In genomic region chr7:141355051-141355450, GRCm38 (mm10) we compare ENCODE assay signal across 17 mouse cellular contexts. TPM values are rescaled to one million over a fixed set of nuclear protein-coding genes. Genes with fewer than 3 reads are reported as not detected.
DNase-seq lines count a peak whose midpoint lies in the region; ATAC-seq lines count a peak whose summit lies in the region.
"Had no signal": no experiment of that assay in that cellular context is flagged by ENCODE, and none has a peak within 500 bp of the region (broad histone marks: within the 10 kb centered on the region; RNA-seq: fewer than 3 reads in every experiment).

No protein-coding gene starts in this region.

- H3K4me2 ChIP-seq in hindbrain, embryonic 15.5 days = no peak overlapping the region
- no peak overlapping the region for H3K4me2 ChIP-seq in hindbrain, embryonic 12.5 days (replicated peaks)
- no peak overlapping the region for H3K4me2 ChIP-seq in neural tube, embryonic 15.5 days
- no peak overlapping the region for H3K4me2 ChIP-seq in midbrain, embryonic 16.5 days (ENCODE audit: low read length)
- H3K4me2 ChIP-seq: midbrain, embryonic 12.5 days had no signal

- no peaks in the 10 kb centered on the region for H3K36me3 ChIP-seq in hindbrain, embryonic 15.5 days
- H3K36me3 ChIP-seq in hindbrain, embryonic 12.5 days = no peaks in the 10 kb centered on the region
- no peaks in the 10 kb centered on the region for H3K36me3 ChIP-seq in neural tube, embryonic 15.5 days
- H3K36me3 ChIP-seq in midbrain, embryonic 16.5 days (ENCODE audit: control insufficient read depth, insufficient read depth, low read length) = no peaks in the 10 kb centered on the region
- H3K36me3 ChIP-seq: midbrain, embryonic 12.5 days had no signal

- H3K4me3 ChIP-seq in hindbrain, embryonic 15.5 days = no peak overlapping the region
- H3K4me3 ChIP-seq in hindbrain, embryonic 12.5 days = no peak overlapping the region
- H3K4me3 ChIP-seq in neural tube, embryonic 15.5 days (replicated peaks) = no peak overlapping the region
- H3K4me3 ChIP-seq in midbrain, embryonic 16.5 days (ENCODE audit: low read depth, low read length) = no peak overlapping the region
- H3K4me3 ChIP-seq: midbrain, embryonic 12.5 days had no signal

- no peaks in the 10 kb centered on the region for H3K27me3 ChIP-seq in hindbrain, embryonic 15.5 days
- no peaks in the 10 kb centered on the region; the same call in 1 of the 2 replicates for H3K27me3 ChIP-seq in hindbrain, embryonic 12.5 days
- H3K27me3 ChIP-seq in neural tube, embryonic 15.5 days (replicated peaks) = 0 out of 2 replicates have a peak, but pooled peaks cover 7% of the 10 kb centered on the region
- H3K27me3 ChIP-seq in midbrain, embryonic 16.5 days (ENCODE audit: control insufficient read depth, insufficient read depth, low read depth, low read length) = no peaks in the 10 kb centered on the region

- H3K9me3 ChIP-seq in hindbrain, embryonic 15.5 days = no peaks in the 10 kb centered on the region
- no peaks in the 10 kb centered on the region for H3K9me3 ChIP-seq in hindbrain, embryonic 12.5 days (replicated peaks)
- H3K9me3 ChIP-seq in neural tube, embryonic 15.5 days (replicated peaks) = no peaks in the 10 kb centered on the region
- H3K9me3 ChIP-seq in midbrain, embryonic 16.5 days (replicated peaks; ENCODE audit: control insufficient read depth, low read length, poor library complexity, severe bottlenecking) = no peaks in the 10 kb centered on the region
- H3K9me3 ChIP-seq: midbrain, embryonic 12.5 days had no signal

- peaks cover 13% of the 10 kb centered on the region for H3K4me1 ChIP-seq in hindbrain, embryonic 15.5 days (replicated peaks)
- no peaks in the 10 kb centered on the region for H3K4me1 ChIP-seq in hindbrain, embryonic 12.5 days
- H3K4me1 ChIP-seq in neural tube, embryonic 15.5 days = peaks cover 5% of the 10 kb centered on the region; the same call in 1 of the 2 replicates
- peaks cover 9% of the 10 kb centered on the region for H3K4me1 ChIP-seq in midbrain, embryonic 16.5 days (ENCODE audit: control insufficient read depth, insufficient read depth, low read length)

- 71% methylated on average over 8 of the region's 8 CpGs for WGBS in hindbrain, embryonic 15.5 days
- WGBS in hindbrain, embryonic 12.5 days = 73% methylated on average over 8 of the region's 8 CpGs
- 70% methylated on average over 8 of the region's 8 CpGs for WGBS in neural tube, embryonic 15.5 days
- 63% methylated on average over 8 of the region's 8 CpGs for WGBS in midbrain, embryonic 16.5 days

- peak; percentile 65; the same call in 1 of the 2 replicates for ATAC-seq in hindbrain, embryonic 15.5 days (ENCODE audit: low FRiP score, low read depth)
- no peak for ATAC-seq in hindbrain, embryonic 12.5 days (ENCODE audit: low FRiP score)
- ATAC-seq in neural tube, embryonic 15.5 days (ENCODE audit: low FRiP score) = 0 out of 2 replicates have a peak, but pooled peaks have one; percentile 50
- ATAC-seq in midbrain, embryonic 16.5 days = peak; percentile 77; the same call in 1 of the 2 replicates
- ATAC-seq: activated CD4-positive, CD25-positive, alpha-beta regulatory T cell, adult 4 months had no signal

- H3K27ac ChIP-seq in hindbrain, embryonic 15.5 days (replicated peaks) = 0 out of 2 replicates have a peak overlapping the region, but pooled peaks have one; percentile 1
- H3K27ac ChIP-seq in hindbrain, embryonic 12.5 days = no peak overlapping the region
- H3K27ac ChIP-seq in neural tube, embryonic 15.5 days (replicated peaks) = no peak overlapping the region
- H3K27ac ChIP-seq in midbrain, embryonic 16.5 days (ENCODE audit: low read length) = peak overlapping the region; percentile 50; the same call in 1 of the 2 replicates
- H3K27ac ChIP-seq: midbrain, embryonic 12.5 days had no signal

- peak; percentile 57 to 60 for DNase-seq in cerebellum, postnatal 14 days
- no peak for DNase-seq in cerebellum, adult 9-10 months
- DNase-seq in neural tube, embryonic 10.5 days (ENCODE audit: extremely low spot score, low spot score) = no peak
- DNase-seq in lung, postnatal 36 days = no peak
- DNase-seq: adrenal gland, postnatal 25 days; B cell, adult 2 months; gastrocnemius, postnatal 14 days; kidney, adult 2 months; kidney, postnatal 14 days; lung, adult 18-20 months; thymus, postnatal 25 days had no signal

- no peak overlapping the region for H3K9ac ChIP-seq in hindbrain, embryonic 15.5 days
- no peak overlapping the region for H3K9ac ChIP-seq in hindbrain, embryonic 12.5 days
- H3K9ac ChIP-seq in neural tube, embryonic 15.5 days (replicated peaks) = no peak overlapping the region
- no peak overlapping the region for H3K9ac ChIP-seq in midbrain, embryonic 16.5 days (ENCODE audit: low read depth, low read length)

RNA-seq across cellular contexts. Expression of gene Eps8l2, which starts 16.4 kb away (rescaled TPM):
- 1.00 and 1.2 TPM in 2 replicates for polyA plus RNA-seq in hindbrain, embryonic 15.5 days (2015; fragmentation: Nextera tagmentation; extraction: Ambion mirVana)
- polyA plus RNA-seq in hindbrain, embryonic 12.5 days (2016; fragmentation: Nextera tagmentation; extraction: Ambion mirVana) = 2.6 and 2.7 TPM in 2 replicates
- polyA plus RNA-seq in neural tube, embryonic 15.5 days (2015; fragmentation: Nextera tagmentation; extraction: Ambion mirVana) = 0.23 and 10.7 TPM in 2 replicates
- 0.61 and 1.0 TPM in 2 replicates for polyA plus RNA-seq in midbrain, embryonic 16.5 days (2015; fragmentation: Nextera tagmentation; extraction: Ambion mirVana)
- polyA plus RNA-seq: activated CD4-positive, CD25-positive, alpha-beta regulatory T cell, adult 4 months had no signal

RNA-seq across cellular contexts. Expression of gene Tmem80, which starts 27.5 kb away (rescaled TPM):
- polyA plus RNA-seq in hindbrain, embryonic 15.5 days (2015; fragmentation: Nextera tagmentation; extraction: Ambion mirVana) = 54.7 and 58.8 TPM in 2 replicates
- 60.5 and 66.9 TPM in 2 replicates for polyA plus RNA-seq in hindbrain, embryonic 12.5 days (2016; fragmentation: Nextera tagmentation; extraction: Ambion mirVana)
- 50.5 and 55.8 TPM in 2 replicates for polyA plus RNA-seq in neural tube, embryonic 15.5 days (2015; fragmentation: Nextera tagmentation; extraction: Ambion mirVana)
- 53.1 and 54.7 TPM in 2 replicates for polyA plus RNA-seq in midbrain, embryonic 16.5 days (2015; fragmentation: Nextera tagmentation; extraction: Ambion mirVana)

RNA-seq across cellular contexts. Expression of gene Deaf1, which starts 27.6 kb away (rescaled TPM):
- polyA plus RNA-seq in hindbrain, embryonic 15.5 days (2015; fragmentation: Nextera tagmentation; extraction: Ambion mirVana) = 169 and 205 TPM in 2 replicates
- polyA plus RNA-seq in hindbrain, embryonic 12.5 days (2016; fragmentation: Nextera tagmentation; extraction: Ambion mirVana) = 96.5 and 96.6 TPM in 2 replicates
- polyA plus RNA-seq in neural tube, embryonic 15.5 days (2015; fragmentation: Nextera tagmentation; extraction: Ambion mirVana) = 178 and 200 TPM in 2 replicates
- polyA plus RNA-seq in midbrain, embryonic 16.5 days (2015; fragmentation: Nextera tagmentation; extraction: Ambion mirVana) = 211 and 237 TPM in 2 replicates

RNA-seq across cellular contexts. Expression of gene Taldo1, which starts 36.9 kb away (rescaled TPM):
- polyA plus RNA-seq in hindbrain, embryonic 15.5 days (2015; fragmentation: Nextera tagmentation; extraction: Ambion mirVana) = 286 and 298 TPM in 2 replicates
- 352 and 355 TPM in 2 replicates for polyA plus RNA-seq in hindbrain, embryonic 12.5 days (2016; fragmentation: Nextera tagmentation; extraction: Ambion mirVana)
- 269 and 298 TPM in 2 replicates for polyA plus RNA-seq in neural tube, embryonic 15.5 days (2015; fragmentation: Nextera tagmentation; extraction: Ambion mirVana)
- polyA plus RNA-seq in midbrain, embryonic 16.5 days (2015; fragmentation: Nextera tagmentation; extraction: Ambion mirVana) = 291 and 309 TPM in 2 replicates

RNA-seq across cellular contexts. Expression of gene Gatd1, which starts 58.9 kb away (rescaled TPM):
- 52.5 and 53.3 TPM in 2 replicates for polyA plus RNA-seq in hindbrain, embryonic 15.5 days (2015; fragmentation: Nextera tagmentation; extraction: Ambion mirVana)
- polyA plus RNA-seq in hindbrain, embryonic 12.5 days (2016; fragmentation: Nextera tagmentation; extraction: Ambion mirVana) = 52.2 and 54.1 TPM in 2 replicates
- polyA plus RNA-seq in neural tube, embryonic 15.5 days (2015; fragmentation: Nextera tagmentation; extraction: Ambion mirVana) = 49.3 and 50.4 TPM in 2 replicates
- polyA plus RNA-seq in midbrain, embryonic 16.5 days (2015; fragmentation: Nextera tagmentation; extraction: Ambion mirVana) = 48.5 and 54.9 TPM in 2 replicates

Comparison
In these comparisons a context has a peak if more than half of its experiments do, and no peak if none do; other contexts are left out.
1. DNase-seq: peak in cerebellum, postnatal 14 days (2 of 2); none in cerebellum, adult 9-10 months (single experiment), neural tube, embryonic 10.5 days (single experiment) and lung, postnatal 36 days (single experiment).
2. H3K27ac ChIP-seq: peak in hindbrain, embryonic 15.5 days (single experiment) and midbrain, embryonic 16.5 days (single experiment); none in hindbrain, embryonic 12.5 days (single experiment) and neural tube, embryonic 15.5 days (single experiment).